Mouse (Mus musculus): Measurements from ENCODE around the gene Ninj1.

The Ninj1 gene

GRCm38 (mm10) chr13:49198734-49199133, 11.4 kb downstream of the Ninj1 start:
- DNase-seq = no peak

- no peak for DNase-seq
Observed at GRCm38 (mm10) chr13:49199891-49200290, 12.6 kb downstream of the Ninj1 start.

GRCm38 (mm10) chr13:49200688-49201087, 13.4 kb downstream of the Ninj1 start:
- no peak for DNase-seq

- no peak for DNase-seq
Observed at GRCm38 (mm10) chr13:49202556-49202955, 15.3 kb downstream of the Ninj1 start.

GRCm38 (mm10) chr13:49205381-49205998, 18.2 kb downstream of the Ninj1 start:
- DNase-seq = peak; percentile 68 to 88

GRCm38 (mm10) chr13:49206341-49206740, 19.1 kb downstream of the Ninj1 start:
- DNase-seq = peak in 1 of 2 experiments; percentile 8

GRCm38 (mm10) chr13:49209306-49209705, 22.0 kb downstream of the Ninj1 start:
- DNase-seq = no peak

- DNase-seq = peak in 1 of 2 experiments; percentile 41
Observed at GRCm38 (mm10) chr13:49212711-49213500, 25.6 kb downstream of the Ninj1 start.

GRCm38 (mm10) chr13:49213531-49213932, 26.2 kb downstream of the Ninj1 start:
- peak; percentile 70 to 78 for DNase-seq

GRCm38 (mm10) chr13:49214454-49214853, 27.2 kb downstream of the Ninj1 start:
- peak in 1 of 2 experiments; percentile 45 for DNase-seq

GRCm38 (mm10) chr13:49215128-49215503, 27.8 kb downstream of the Ninj1 start:
- DNase-seq = no peak

- peak; percentile 92 to 95 for DNase-seq
Observed at GRCm38 (mm10) chr13:49215504-49216219, 28.4 kb downstream of the Ninj1 start, which contains the start of gene Card19. Card19 (minus strand) TSS chr13:49216037.

- no peak for DNase-seq
Observed at GRCm38 (mm10) chr13:49216220-49216552, 28.9 kb downstream of the Ninj1 start.

GRCm38 (mm10) chr13:49216808-49217561, 29.7 kb downstream of the Ninj1 start:
- DNase-seq = peak in 1 of 2 experiments; percentile 16

- DNase-seq = no peak
Observed at GRCm38 (mm10) chr13:49218651-49219050, 31.4 kb downstream of the Ninj1 start.

GRCm38 (mm10) chr13:49219367-49219766, 32.1 kb downstream of the Ninj1 start:
- no peak for DNase-seq

- no peak for DNase-seq
Observed at GRCm38 (mm10) chr13:49220912-49221311, 33.6 kb downstream of the Ninj1 start.

- no peak for DNase-seq
Observed at GRCm38 (mm10) chr13:49224314-49224713, 37.0 kb downstream of the Ninj1 start.

- DNase-seq = no peak
Observed at GRCm38 (mm10) chr13:49224729-49225128, 37.4 kb downstream of the Ninj1 start.

- DNase-seq = no peak
Observed at GRCm38 (mm10) chr13:49225159-49225558, 37.9 kb downstream of the Ninj1 start.

GRCm38 (mm10) chr13:49225633-49226032, 38.3 kb downstream of the Ninj1 start:
- no peak for DNase-seq

GRCm38 (mm10) chr13:49233792-49234572, 46.7 kb downstream of the Ninj1 start:
- no peak for DNase-seq

All from cerebellum, adult 18-20 months (tissue).